Mouse (Mus musculus) naive thymus-derived CD4-positive, alpha-beta T cell, adult 5 months (primary cell): ENCODE results near the gene Dnajc25. TPM values are rescaled to one million over a fixed set of nuclear protein-coding genes. Genes with fewer than 3 reads are reported as not detected.

Experiments used
- polyA plus RNA-seq: library from polyadenylated mRNA; unstranded; fragments of 100-300 nt; shearing (Covaris generic); gene quantifications from one replicate; pipeline ENCODE4 v1.2.1, GENCODE M21; 2017

Dnajc25 gene
- 7.7 TPM for polyA plus RNA-seq

DNA sequence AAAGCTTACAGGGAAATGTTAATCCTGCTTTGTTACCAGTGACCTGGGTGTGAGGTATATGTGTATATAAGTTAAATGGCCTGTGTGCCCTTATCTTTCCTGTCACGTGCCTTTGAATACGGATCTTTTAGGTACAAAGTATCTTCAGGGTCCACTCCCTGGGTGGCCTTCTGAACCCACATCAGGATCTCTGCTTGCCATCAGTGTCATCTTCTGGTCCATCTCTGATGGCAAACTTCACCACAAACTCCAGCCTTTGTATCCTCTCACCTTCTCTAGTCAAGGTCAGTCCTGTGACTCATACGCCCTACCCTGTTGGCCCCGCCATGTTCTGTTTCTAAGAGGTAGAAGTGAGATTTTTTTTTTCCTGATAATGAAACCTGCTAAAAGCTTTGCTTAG is at the start of gene Dnajc25:
Gene Dnajc25, plus strand, starts transcription at position 301 of the 400 bp plus-strand sequence.

DNA sequence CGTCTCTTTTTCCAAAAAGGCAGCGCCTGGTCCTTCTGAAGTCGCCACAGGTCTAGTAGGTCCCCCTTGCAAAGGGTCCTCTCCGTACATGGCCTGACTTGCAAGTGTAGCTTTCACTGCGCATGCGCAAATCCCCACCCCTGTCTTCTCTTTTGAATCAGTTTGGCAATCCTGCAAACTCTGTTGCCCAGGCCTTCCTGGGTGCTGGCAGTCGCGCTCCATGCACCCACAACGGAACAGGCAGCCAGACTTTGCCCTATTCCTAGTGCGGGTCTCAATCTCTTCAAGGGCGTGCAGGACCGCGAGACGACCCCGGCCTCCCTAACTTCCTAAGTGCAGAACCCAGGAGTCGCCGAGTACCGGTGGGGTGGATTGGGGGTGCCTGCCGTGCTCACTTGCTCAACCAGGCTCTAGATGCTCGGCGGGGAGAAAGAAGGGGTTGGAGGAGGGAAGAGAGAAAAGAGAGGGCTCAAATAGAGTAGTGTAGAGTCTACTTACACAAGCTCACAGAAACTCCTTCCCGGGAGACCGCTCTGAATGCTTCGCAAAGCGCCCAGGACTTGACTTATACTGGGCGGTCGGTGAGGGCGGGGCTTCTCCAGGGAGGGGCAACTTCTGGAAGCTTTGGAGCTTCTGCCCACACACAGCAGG is 8.2 kb upstream of the Dnajc25 start, which contains the start of gene Ptgr1:
Gene Ptgr1, minus strand, starts transcription at position 580 of the 651 bp plus-strand sequence.

DNA sequence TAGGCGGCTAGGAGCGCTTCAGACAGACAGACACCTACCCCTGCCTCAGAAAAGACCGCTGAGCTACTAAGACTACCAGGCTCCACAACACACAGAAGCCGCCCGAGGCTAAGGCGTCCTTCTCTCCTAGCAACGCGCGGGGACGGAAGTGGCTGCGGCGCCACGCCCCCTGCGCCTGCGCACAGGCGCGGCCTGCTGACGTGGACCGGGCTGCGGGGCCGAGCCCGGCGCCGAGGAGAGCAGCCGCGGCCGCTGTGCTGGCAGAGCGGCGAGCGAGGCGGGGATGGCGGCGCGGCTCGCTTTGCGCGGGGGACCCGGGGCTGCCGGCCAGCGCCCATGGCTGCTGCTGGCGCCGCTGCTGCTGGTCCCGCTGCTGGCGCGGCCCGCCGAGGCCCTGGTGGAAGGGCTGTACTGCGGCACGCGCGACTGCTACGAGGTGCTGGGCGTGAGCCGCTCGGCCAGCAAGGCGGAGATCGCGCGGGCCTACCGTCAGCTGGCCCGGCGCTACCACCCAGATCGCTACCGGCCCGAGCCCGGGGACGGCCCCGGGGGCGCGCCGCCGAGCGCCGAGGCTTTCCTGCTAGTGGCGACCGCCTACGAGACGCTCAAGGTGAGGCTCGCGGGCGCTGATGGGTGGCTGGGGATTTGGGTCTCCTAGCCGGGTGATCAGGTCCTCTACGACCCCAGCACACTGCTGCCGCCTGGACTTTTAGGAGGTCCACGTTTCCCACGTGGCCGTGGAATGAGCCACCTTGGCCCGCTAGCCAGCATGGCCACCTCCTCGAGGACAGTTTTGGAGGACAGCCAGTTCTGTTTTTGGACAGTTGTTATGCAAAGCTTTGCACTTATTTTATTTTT is 8.3 kb downstream of the Dnajc25 start, which contains the start of gene Gm20503:
Gene Gm20503, plus strand, starts transcription at position 263 of the 858 bp plus-strand sequence.

DNA sequence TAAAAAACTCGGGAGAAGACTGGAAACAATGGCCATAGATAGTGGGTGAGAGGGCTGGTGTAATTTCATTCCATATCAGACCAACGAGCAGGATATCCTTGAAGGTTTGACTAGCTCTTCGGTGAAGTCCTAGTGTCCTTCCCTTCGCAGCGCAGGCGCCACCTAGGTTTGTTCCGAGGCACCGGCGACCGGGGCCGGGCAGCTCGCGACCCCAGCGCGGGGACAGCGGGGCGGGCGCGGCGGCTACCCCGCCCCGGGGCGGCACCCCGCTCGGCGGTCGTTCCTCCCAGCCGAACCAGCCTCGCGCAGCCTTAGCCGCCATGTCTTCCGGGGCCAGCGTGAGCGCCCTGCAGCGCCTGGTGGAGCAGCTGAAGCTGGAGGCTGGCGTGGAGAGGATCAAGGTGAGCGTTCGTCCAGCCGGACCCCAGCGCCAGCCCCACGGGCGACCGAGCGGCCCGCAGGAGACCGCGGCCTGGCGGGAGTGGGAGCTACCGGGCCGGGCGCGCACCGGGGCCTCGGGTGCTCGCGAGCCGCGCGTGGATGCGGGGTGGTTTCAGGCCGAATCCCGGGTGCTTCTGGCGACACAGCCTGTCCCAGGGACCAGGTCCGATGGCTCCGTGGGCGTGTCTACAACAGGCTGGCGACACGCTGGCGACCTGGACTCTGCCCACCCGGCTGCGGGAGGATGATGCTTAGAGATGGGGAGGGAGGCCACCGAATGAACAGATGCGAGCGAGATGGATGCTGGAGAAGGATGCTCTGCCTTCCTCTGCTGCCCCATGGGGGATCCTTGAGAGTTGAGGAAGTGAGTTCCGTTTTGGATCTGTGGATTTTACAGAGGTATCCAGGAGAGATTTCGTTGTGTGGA is 40.3 kb downstream of the Dnajc25 start, which contains the start of gene Gng10:
Gene Gng10, plus strand, starts transcription at position 171 of the 868 bp plus-strand sequence.

Other genes with a start within 250 kb of the Dnajc25 start
- not detected for gene Olfr267, start 207.3 kb upstream of the Dnajc25 start, polyA plus RNA-seq
- 53.8 TPM for gene Ecpas, start 82.3 kb upstream of the Dnajc25 start, polyA plus RNA-seq
- not detected for gene Zkscan16, start 51.4 kb upstream of the Dnajc25 start, polyA plus RNA-seq
- gene Ptgr1, start 7.9 kb upstream of the Dnajc25 start, polyA plus RNA-seq: not detected
- 6.6 TPM for gene Gm20503, start 8.1 kb downstream of the Dnajc25 start, polyA plus RNA-seq
- 64.8 TPM for gene Gng10, start 40.0 kb downstream of the Dnajc25 start, polyA plus RNA-seq
- gene AI481877, start 143.9 kb downstream of the Dnajc25 start, polyA plus RNA-seq: not detected
- 660 TPM for gene Ugcg, start 194.2 kb downstream of the Dnajc25 start, polyA plus RNA-seq